Mouse (Mus musculus) colon, adult 2 months (tissue): ENCODE results near the gene Lrrc8c. TPM values are rescaled to one million over a fixed set of nuclear protein-coding genes. Genes with fewer than 3 reads are reported as not detected.

ENCODE experiments used
- polyA plus RNA-seq: library from polyadenylated mRNA; depleted of rRNA; stranded (reverse); fragments of >200 nt; gene quantifications from 2 replicates; pipeline ENCODE4 v1.2.3, GENCODE M21; 2012; rRNA removed

Lrrc8c gene
- 7.9 and 9.7 TPM in 2 replicates for polyA plus RNA-seq

GRCm38 (mm10) chr5:105519096-105519975, at the start of gene Lrrc8c:
Lrrc8c (plus strand) TSS chr5:105519388.

Other genes with a start within 250 kb of the Lrrc8c start
- 0.24 and 0.32 TPM in 2 replicates for gene Gm43302, start 225.7 kb upstream of the Lrrc8c start, polyA plus RNA-seq
- gene Gbp6, start 225.7 kb upstream of the Lrrc8c start, polyA plus RNA-seq, result 0.71 and 1.2 TPM in 2 replicates
- 4.6 and 5.6 TPM in 2 replicates for gene Lrrc8b, start 103.6 kb upstream of the Lrrc8c start, polyA plus RNA-seq
- gene Lrrc8d, start 180.6 kb downstream of the Lrrc8c start, polyA plus RNA-seq, result 7.1 and 9.5 TPM in 2 replicates